Mouse (Mus musculus) adrenal gland, adult 8-10 months (tissue): ENCODE measurements around the gene Gpr162. TPM values are rescaled to one million over a fixed set of nuclear protein-coding genes. Genes with fewer than 3 reads are reported as not detected.
"Not testable (repeated sequence)": the region's sequence is repeated elsewhere in the genome, so short reads cannot be mapped to it uniquely, and the experiment has no call there.

Experiments
- DNase-seq: peaks from one replicate; pipeline ENCODE4 v3.0.0; 2022
- total RNA-seq, 4 experiments: library from RNA; stranded (reverse); gene quantifications; 2 replicates each; pipeline ENCODE4 v1.2.4; 2022

Gpr162 gene
- 1 to 10 TPM in 3 of 4 experiments, under 1 TPM in 1; 0.32 to 2.2 (median 1.6) TPM for total RNA-seq

DNA sequence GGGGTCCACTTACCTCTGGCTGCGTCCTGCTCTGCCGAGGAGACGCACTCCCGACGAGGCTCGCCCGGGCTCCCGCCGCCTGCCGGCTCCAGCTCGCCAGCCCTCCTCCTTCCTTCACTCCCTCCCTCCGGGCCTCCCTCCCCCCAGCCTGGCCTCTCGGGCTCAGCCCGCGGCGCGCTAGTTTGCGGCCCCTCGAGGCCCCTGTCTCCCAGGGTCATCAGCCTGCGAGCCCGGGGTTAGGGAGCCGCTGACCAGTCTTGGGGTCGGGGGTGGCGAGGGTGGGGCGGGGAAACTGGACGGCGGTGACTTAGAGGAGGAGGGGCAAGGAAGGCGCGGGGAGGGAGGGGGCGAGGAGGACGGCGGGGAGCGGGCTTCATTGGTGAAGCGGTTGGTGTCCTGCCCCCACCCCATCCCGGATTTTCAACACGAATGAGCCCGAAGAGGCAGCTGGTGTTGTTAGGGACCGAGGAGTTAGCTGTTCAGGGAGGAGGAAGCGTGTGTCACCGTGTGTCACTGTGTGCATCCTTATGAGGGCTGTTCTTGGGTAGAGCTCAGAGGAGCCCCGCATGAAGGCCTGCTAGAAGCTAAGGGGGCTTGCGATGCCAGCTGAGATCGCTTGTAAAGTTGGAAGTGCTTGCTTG is at the start of gene Gpr162:
Gene Gpr162 (minus strand): TSS at position 326 of the 641 bp plus-strand sequence.
- no peak for DNase-seq

DNA sequence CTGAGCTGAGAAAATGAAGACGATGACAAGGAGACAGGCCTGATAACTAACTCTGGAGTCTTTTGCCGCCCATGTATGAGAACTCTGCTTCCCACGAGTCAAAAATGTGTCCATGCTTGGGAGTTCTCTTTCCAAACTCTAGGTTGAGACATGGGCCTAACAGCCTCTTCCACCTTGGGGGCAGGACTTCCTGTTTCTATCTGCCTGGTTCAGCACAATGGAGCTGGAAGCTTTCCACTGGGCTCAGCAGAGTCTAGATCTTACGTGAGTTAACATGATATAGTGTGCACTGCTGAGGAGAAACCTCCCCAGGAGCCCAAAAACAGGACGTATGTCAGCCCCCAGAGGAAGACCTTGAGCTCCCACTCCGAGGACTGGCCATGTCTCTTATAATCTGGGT is 49.4 kb upstream of the Gpr162 start:
- no peak for DNase-seq

DNA sequence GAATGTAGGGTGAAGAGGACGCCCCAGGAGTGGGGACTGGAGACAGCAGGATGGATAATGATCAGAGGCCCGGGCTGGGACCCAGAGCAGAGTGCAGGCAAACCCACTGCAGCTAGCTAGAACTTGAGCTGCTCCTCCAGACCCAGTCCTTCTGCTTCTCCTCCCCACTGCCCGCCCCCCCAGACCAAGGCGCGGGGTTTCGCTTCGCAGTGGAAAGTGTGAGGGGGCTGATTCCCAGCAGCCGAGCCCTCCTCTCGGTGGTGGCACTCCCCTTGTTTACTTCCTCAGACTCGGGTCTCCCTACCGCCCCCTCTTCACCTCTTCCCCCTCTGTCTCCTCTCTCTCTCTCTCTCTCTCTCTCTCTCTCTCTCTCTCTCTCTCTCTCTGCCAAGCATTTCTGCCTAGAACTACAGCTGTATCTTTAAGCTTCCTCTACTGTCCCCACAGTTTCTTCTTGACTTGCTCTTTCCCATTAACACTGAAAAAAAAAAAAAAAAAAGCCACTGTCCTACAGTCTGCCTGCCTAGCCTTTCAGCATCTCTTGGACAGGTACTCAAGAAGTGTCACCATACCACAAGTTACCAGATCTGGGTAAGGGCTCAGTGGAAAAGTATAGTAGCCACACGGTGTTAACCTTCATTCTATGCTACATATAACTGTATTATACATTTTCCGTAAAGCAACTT is 47.9 kb upstream of the Gpr162 start, which contains the start of gene Lag3:
Gene Lag3 (minus strand): TSS at position 173 of the 686 bp plus-strand sequence.
- no peak for DNase-seq

DNA sequence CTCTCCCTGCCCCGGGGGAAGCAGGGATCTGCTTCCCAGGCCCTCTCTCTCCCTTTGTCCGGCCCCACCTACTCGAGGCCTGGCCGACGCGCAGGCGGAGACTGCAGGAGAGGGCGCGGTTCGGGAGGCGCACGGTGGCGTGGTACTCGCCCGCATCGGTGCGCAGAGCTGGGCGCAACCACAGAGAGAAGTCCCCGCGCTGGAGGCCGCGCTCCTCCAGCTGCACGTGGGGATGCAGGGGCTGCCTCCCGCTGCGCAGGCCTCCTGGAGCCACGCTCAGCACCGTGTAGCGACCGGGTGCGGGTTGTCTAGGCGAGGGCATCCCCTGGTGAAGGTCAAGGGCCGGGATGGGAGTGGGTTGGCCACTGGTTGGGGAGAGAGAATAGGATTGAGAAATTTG is 46.2 kb upstream of the Gpr162 start:
- DNase-seq = no peak

DNA sequence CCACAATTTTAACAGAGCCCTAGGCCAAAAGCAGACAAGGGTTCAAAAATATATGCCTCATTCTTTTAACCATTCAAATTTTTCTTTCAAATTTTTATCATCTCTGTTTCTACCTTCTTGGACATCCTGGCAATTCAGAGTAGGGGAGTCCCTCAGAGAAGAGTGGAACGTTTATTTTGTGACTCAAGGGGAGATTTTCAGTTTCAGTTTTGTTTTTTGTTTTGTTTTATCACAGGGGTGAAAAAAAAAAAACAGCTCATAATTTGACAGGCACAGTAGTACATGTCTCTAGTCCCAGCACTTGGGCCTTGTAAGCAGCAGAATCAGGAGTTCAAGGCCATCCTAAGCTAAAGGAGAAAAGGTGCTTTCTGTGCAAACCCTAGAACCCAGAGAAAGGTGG is 44.0 kb upstream of the Gpr162 start:
- no peak for DNase-seq

DNA sequence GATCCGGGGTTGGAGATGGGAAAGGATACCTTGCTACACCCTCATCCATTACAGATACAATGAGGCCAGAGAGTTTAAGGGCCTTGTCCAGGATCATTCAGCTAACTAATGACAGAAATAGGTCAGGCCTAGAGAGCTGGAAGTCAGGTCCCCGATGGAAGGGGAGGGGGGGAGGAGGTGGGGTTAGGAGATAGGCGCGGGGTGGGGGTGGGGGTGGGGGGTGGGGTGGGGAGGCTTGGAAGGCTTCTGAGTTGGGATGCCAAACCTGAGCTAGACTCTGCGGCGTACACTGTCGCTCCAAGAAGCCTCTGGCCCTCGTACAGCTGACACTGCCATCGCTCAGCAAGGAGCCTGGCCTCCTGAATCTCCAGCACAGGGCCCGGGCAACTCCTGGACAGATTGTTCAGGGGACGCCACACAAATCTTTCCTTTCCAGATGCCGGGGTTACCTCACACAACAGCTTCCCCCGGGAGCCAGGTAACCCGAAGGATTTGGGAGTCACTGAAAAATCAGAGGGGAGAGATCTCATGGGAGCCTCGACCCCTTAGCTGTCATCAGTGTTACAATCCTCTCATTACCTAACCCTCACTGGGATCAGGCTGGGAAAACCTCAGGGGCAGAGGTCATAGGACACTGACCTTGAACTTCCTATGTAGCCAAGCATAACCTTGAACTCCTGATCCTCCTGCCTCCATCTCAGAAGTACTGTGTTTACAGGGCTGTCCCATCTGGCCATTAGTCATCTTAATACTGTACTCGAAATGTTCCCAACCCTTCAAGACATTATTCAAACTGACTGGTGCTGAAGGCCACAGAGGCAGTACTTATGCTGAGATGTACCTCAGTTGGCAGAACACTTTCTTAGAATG is 41.4 kb upstream of the Gpr162 start:
- DNase-seq = no peak

DNA sequence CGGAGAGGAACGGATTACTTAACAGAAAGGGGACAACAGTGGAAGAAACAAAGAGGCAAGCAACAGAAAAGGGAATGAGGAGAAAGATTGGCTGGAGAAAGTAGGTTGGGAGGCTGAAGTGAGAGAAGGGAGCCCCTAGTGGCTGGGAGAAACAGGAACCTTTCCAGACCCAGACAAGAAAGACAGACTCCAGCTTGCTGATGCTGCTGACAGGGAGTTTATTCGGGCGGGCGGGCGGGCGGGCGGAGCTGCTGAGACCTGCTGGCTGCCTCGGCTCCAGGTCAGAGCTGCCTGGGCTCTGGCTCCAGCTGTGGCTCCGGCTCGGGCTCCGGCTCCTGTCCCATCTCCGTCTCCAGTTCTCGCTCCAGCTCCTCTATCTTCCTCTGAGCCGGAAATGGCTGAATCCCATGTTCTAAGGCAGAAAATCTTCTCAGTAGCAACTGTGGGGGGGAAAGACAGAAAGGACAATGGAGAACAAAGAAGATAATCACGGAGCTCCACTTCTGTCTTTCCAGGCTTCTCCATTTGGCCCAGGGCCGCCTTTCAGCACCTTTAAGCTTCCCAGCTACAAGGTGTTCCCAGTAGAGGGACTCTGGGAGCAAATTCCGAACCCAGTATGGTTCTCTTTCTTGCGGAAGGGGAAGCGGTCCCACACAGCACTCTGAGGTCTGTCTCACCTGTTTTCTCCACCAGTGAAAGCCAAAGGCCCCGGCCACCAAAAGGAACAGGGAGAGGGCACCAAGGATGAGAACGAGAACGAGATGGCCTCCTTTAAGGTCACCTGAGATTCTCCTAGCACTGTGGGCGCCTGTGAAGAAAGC is 40.6 kb upstream of the Gpr162 start:
- peak; percentile 55 for DNase-seq

DNA sequence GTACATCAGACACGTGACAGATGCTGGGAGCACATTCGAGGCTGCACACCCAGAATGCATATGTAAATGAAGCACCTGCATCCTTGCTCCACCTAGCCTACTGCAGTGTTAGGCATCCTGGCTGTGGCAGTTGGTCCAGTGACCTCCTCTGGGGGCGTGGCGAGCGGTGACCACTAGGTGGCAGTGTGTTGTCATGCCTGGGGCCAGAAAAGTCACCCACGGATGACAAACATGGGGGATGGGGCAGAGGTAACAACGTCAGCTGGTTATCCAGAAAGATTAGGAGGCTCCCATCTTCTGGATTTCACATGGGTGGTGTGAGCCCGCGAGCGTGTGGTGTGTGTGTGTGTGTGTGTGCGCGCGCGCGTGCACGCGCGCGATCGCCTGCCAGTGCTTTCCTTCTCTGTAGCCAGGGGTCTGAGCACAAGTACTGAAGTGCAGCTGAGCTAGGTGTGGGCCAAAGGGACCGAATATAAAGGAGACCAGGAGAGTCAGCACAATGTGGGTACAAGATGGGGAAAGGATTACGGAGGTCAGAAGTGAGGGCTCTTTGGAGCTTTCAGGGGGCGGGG is 39.9 kb upstream of the Gpr162 start:
- peak; percentile 93 for DNase-seq

DNA sequence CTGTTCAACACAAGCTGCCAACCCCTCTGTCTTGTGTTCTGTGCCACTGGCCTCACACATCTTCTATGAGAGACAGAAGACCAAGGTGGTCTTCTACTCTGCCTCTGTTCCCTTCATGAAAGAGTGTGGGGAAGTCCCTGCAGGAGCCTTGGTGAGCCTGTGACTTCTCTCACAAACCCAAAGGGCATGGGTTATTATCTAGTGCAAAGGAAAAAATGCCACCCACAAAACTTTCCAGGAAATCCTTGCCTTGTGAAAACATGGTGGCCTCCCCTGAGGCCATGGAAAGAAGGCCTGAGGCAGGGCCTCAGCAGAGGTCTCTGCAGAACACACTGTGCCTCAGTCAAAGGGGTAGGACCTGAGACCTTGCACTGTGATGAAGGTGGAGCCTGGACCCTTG is 38.1 kb upstream of the Gpr162 start:
- DNase-seq = no peak

DNA sequence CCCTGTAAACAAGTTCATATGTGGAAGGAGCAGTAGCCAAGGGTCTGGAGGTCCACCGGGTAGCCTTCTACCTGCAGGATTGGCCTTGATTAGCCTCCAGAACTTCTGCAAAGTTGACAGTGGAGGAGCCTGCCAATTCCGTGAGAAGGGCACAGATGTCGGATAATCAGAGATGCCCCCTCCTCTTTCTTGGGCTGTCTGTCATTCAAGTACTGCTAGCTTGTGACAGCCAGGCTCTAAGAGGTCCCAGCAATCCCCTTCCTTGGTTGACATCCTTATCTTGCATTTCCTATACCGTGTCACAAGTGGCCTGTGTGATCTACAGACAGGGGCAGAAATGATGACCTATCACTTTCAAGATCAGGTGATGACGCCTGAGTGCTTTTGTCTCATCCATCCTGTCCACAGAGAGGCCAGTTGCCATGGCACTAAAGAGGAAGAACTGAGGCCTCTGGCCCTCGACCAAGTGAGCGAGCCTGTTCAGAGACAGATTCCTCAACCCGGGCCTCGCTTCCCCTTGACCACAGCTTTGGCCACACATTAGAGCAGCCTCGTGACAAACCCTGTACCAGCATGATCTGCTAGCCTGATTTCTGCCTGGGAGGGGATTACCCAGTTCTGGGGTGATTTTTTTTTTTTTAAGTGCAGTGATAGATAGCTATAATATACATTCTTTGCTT is 37.2 kb upstream of the Gpr162 start:
- no peak for DNase-seq

DNA sequence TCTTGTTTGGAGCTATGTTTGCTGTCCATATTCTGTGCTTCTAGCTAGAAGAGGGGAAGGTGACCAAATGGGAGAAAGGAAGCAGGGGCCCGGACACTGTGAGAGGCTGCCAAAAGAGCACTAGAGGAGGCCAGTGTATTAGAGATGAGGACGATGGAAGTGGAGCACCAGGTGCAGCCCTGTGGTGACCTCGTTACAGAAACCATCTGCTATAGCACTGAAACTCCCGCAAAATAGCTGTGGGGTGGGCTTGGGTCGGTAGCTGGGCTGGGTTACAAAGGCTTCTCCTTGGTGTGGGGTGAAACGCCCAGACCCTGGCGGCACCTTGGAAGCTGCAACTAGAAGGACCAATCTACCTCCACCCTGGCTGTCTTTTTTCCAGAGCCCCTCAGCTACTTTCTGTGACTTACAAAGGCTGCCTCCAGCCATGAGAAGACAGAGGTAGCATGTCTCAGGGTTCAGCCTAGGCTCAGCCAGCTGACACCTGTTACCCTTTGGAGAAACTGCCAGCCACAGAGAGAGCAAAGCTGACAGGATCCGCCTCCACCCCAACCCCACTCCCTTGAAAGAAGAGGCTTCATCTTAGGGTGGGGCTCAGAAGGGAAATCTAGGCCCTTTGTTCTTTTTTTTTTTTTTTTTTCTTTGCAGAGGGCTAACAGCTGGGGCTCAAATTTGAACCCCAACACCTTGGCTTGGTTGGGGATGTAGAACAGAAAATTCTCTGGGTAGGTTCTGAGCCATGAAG is 36.4 kb upstream of the Gpr162 start:
- no peak for DNase-seq

DNA sequence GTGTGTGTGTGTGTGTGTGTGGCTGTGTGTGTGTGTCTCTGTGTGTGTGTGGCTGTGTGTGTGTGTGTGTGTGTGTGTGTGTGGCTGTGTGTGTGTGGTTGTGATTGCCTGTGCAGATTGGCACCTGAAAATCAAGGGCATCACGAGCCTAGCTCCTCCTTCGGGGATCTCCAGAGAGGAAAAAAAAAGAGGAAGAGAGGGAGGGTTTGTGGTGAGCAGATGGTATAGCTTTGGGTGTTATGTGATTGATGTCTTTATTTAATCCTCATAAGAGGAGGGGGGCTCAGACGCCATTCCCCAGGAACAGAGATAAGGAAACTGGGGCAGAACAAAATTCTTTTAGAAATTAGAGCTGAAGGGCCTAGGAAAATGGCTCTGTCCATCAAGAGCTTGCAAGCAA is 34.6 kb upstream of the Gpr162 start:
- DNase-seq = no peak

DNA sequence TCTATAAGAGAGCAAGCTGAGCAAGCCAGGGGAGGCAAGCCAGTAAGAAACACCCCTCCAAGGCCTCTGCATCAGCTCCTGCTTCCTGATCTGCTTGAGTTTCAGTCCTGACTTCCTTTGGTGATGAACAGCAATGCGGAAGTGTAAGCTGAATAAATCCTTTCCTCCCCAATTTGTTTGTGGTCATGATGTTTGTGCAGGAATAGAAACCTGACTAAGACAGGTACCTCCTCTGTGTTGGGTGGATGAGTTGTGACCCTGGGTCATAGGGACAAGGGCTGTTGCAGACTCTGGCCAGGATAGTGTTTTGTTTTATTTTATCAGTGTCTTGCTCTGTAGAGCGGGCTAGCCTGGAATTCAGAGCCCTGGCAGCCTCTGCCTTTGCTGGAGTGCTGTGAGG is 30.3 kb upstream of the Gpr162 start:
- DNase-seq = not testable (repeated sequence)

DNA sequence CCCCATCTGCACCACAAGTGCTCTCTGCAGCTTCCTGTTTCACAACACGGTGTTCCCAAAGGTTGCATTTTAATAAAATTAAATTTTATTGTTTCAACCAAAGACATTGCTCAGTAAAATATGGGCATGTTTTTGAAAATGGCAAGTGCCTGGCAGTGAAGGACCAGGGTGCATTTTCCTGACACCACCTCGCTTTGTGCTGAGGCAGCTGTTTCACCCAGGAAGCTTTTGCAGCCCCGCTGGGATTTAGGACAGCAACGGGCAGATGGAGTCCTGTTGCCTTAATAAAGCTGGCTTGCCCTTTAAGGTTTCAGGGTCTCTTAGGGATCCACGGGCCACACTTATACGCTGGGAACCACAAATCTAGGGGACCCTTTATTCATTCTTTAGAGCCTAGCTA is 27.2 kb upstream of the Gpr162 start:
- no peak for DNase-seq

DNA sequence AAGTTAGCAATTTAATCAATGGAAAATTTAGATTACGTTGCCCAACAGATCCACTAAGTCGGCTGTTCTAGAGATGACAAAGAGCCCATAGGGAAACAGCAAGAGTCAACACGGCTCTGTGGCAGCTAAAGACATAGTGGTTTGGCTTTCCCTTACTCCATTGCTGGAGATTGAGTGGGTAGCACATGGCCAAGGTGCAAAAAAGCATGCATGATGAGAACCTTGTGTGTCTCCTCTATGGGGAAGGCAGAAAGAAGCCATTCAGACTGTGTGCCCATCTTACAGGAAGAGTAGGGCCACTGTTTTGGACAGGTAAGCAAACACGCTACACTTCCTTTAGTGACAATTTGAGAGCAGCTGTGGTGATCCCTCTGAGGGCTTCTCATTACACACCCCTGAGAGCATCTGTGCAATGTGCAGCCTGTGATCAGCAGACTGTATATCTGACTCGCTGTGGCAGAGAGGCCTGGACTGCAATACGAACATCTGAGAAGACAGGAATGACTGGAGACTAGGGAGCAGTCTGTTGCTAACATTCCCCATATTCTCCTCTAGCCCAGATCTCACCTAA is 24.9 kb upstream of the Gpr162 start:
- no peak for DNase-seq

DNA sequence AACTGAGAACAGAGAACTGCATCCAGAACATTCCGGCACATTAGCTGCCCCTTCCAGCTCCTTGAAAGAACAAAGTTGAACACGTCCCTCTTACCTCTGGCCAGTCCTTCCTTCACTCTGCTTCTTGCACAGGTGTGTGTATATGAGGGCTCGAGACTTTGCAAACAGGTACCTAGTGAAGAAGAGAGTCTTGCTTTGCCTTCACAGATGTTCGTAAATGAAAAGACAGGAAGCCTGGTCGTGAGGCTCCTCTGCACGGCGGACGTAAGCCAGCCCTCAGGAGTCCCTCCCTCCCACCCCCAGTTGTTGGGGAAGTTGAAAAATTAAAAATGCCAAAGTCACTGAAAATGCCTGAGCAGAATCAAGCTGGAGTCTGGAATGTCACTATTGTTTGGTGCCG is 24.2 kb upstream of the Gpr162 start, which contains the start of gene Cd4:
Gene Cd4 (minus strand): TSS at position 236 of the 400 bp plus-strand sequence.
- DNase-seq = no peak

DNA sequence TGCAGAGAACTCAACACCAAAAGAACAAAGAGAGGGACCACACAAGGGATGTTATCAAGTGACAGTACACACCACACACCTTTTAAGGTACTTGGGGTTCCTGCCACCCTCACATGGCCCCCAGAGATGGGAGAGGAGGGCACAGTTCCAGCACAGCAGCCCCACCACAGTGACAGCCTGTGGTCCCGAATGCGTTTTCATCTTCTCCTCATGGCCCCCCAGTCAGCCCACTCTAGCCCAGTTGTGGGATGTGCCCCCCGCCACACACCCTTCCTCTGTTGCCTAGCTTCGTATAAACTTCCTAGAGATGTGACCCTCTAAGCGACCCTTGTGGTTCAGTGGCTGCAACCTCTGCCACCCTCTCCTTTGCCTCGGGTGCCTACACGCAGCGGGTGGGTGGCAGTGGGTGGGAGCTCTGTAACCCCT is 22.2 kb upstream of the Gpr162 start:
- no peak for DNase-seq

DNA sequence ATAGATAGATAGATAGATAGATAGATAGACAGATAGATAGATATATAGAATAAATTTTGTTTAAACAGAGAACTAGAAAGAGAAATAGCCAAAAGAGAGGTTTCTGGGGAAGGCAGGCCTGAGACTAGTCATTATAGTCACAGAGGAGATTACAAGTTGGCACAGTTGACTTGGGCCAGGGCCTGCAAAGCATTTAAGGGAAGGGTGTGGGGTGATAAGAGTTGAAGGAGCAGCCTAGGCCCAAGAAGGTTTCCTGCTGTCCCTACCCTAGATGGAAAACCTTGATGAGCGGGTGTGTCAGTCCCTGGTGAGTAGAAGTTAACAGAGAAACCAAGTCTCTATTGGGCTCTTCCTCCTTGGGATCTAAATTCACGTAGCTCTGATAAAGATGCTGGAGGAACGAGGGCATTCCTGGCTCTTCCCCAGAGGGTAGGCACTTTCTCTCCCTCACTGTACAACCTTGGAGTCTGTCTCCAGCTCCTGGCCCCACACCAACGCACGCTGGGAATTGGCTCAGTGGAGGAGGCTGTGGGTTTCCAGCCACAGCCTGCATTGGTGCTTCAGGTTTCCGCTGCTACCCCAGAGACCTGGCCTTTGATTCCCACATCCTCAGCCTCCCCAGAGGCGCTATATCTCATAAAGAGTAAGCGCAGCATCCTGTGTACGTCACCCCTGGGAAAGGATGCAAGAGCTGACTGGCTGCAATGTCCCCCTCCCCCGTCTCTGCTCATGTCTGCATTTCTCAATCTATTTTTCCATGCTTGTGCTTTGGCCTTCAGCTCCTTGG is 21.1 kb upstream of the Gpr162 start:
- no peak for DNase-seq

DNA sequence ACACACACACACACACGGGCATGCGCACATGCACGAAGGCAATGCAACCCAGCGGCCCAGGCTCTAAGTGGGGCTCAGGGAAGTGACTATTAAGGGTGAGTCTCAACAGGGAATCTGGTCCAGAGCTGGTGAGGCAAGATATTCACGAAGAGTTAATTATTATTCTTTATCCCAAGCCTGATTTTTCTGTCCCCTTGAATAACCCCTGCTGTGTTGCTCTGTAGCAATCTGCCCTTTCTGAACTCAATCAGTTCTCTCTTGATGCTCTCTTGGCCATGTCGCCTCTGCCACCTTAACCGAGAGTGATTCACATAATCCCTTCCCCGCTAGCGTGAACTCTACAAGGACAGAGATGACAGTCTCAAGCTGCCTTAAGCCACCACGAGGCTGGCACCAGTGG is 19.6 kb upstream of the Gpr162 start:
- DNase-seq = no peak
